ENCODE assay signal across 7 mouse cellular contexts in the genomic region with DNA sequence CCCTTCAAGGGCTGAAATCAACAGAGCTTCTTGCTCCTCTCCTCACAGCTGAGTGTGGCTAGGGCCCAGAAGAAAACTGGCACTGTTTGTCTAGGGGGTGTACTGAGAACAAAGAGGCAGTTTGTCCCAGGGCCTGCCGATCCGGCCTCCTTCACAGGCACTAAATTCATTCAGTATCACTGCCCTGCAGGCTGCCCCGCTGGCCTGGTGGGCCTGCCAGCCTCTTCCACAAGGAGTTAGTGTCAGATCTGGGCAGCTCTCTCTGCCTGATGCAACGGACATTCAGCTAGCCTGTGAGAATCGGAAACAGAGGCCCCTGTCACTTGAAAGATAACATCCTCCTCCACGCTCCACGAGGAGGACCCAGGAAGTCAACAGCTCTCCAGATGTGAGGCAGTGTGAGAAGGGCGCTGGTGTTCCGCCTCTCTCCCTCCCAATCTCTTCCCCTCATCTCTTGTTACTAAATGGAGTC.
A peak's percentile ranks its signal among the peaks of the same experiment; 100 is the strongest.
DNase-seq lines count a peak whose midpoint lies in the region; ATAC-seq lines count a peak whose summit lies in the region.

No protein-coding gene starts in this region.

- 24% methylated on average over 9 of the region's 9 CpGs for WGBS in intestine, embryonic 16.5 days
- WGBS in liver, embryonic 12.5 days (ENCODE audit: insufficient replicate concordance), result 10% methylated on average over 9 of the region's 9 CpGs

- no peaks in the 10 kb centered on the region for H3K9me3 ChIP-seq in intestine, embryonic 16.5 days (ENCODE audit: control insufficient read depth, low read length)
- peaks cover 5% of the 10 kb centered on the region; the same call in 1 of the 2 replicates for H3K9me3 ChIP-seq in liver, embryonic 12.5 days (replicated peaks)

- H3K4me2 ChIP-seq in intestine, embryonic 16.5 days (ENCODE audit: low read depth, low read length), result no peak overlapping the region
- H3K4me2 ChIP-seq in liver, embryonic 12.5 days, result peak overlapping the region; percentile 57

- peak; percentile 23 for DNase-seq in T-cell, adult 2 months (ENCODE audit: low spot score)
- DNase-seq in cerebellum, adult 18-20 months, result peak; percentile 17 to 34
- DNase-seq in frontal cortex, postnatal 25 days (ENCODE audit: low spot score in 2 of 2), result peak; percentile 19 to 37
- DNase-seq in right cerebral cortex, postnatal 14 days, result peak; percentile 40
- DNase-seq in adrenal gland, postnatal 4 days (ENCODE audit: low spot score in 2 of 2), result no peak

- H3K4me1 ChIP-seq in intestine, embryonic 16.5 days (ENCODE audit: control insufficient read depth, insufficient read depth, low read length), result no peaks in the 10 kb centered on the region
- peaks cover 32% of the 10 kb centered on the region for H3K4me1 ChIP-seq in liver, embryonic 12.5 days

- peak; percentile 28; the same call in 1 of the 2 replicates for ATAC-seq in intestine, embryonic 16.5 days
- ATAC-seq in liver, embryonic 12.5 days, result peak; percentile 87

- no peaks in the 10 kb centered on the region for H3K36me3 ChIP-seq in intestine, embryonic 16.5 days (ENCODE audit: control insufficient read depth, insufficient read depth, low read length)
- no peaks in the 10 kb centered on the region for H3K36me3 ChIP-seq in liver, embryonic 12.5 days

- H3K4me3 ChIP-seq in intestine, embryonic 16.5 days (ENCODE audit: low read length), result no peak overlapping the region
- H3K4me3 ChIP-seq in liver, embryonic 12.5 days, result 0 out of 2 replicates have a peak overlapping the region, but pooled peaks have one; percentile 8

- H3K9ac ChIP-seq in intestine, embryonic 16.5 days (ENCODE audit: low read depth, low read length), result no peak overlapping the region
- peak overlapping the region; percentile 58 for H3K9ac ChIP-seq in liver, embryonic 12.5 days

- no peaks in the 10 kb centered on the region for H3K27me3 ChIP-seq in intestine, embryonic 16.5 days (replicated peaks; ENCODE audit: control insufficient read depth, insufficient read depth, low read length)
- H3K27me3 ChIP-seq in liver, embryonic 12.5 days (replicated peaks), result no peaks in the 10 kb centered on the region

- H3K27ac ChIP-seq in intestine, embryonic 16.5 days (ENCODE audit: low read length), result no peak overlapping the region
- H3K27ac ChIP-seq in liver, embryonic 12.5 days, result peak overlapping the region; percentile 82

Comparison
In these comparisons a context has a peak if more than half of its experiments do, and no peak if none do; other contexts are left out.
1. DNase-seq: peak in T-cell, adult 2 months (single experiment), cerebellum, adult 18-20 months (2 of 2), frontal cortex, postnatal 25 days (2 of 2) and right cerebral cortex, postnatal 14 days (single experiment); none in adrenal gland, postnatal 4 days (0 of 2).